Mouse (Mus musculus): ENCODE measurements around the gene Tmem234.

The Tmem234 gene

GRCm38 (mm10) chr4:129580347-129580746 is 20.1 kb upstream of the Tmem234 start:
- DNase-seq (ENCODE audit: low spot score), result no peak

- DNase-seq (ENCODE audit: low spot score), result no peak
Observed at GRCm38 (mm10) chr4:129582251-129582650, 18.2 kb upstream of the Tmem234 start.

- no peak for DNase-seq (ENCODE audit: low spot score)
Observed at GRCm38 (mm10) chr4:129584370-129584769, 16.1 kb upstream of the Tmem234 start.

GRCm38 (mm10) chr4:129584884-129585608 is 15.4 kb upstream of the Tmem234 start:
- peak; percentile 72 for DNase-seq (ENCODE audit: low spot score)

- no peak for DNase-seq (ENCODE audit: low spot score)
Observed at GRCm38 (mm10) chr4:129585773-129586172, 14.7 kb upstream of the Tmem234 start.

GRCm38 (mm10) chr4:129586943-129587342 is 13.5 kb upstream of the Tmem234 start:
- DNase-seq (ENCODE audit: low spot score), result no peak

- no peak for DNase-seq (ENCODE audit: low spot score)
Observed at GRCm38 (mm10) chr4:129588865-129589264, 11.6 kb upstream of the Tmem234 start.

GRCm38 (mm10) chr4:129608426-129609025 is 8.1 kb downstream of the Tmem234 start:
- peak; percentile 73 for DNase-seq (ENCODE audit: low spot score)

GRCm38 (mm10) chr4:129609139-129609631 is 8.7 kb downstream of the Tmem234 start:
- DNase-seq (ENCODE audit: low spot score), result no peak

GRCm38 (mm10) chr4:129610026-129610425 is 9.6 kb downstream of the Tmem234 start:
- no peak for DNase-seq (ENCODE audit: low spot score)

GRCm38 (mm10) chr4:129610472-129610871 is 10.0 kb downstream of the Tmem234 start:
- DNase-seq (ENCODE audit: low spot score), result no peak

GRCm38 (mm10) chr4:129614093-129614492 is 13.6 kb downstream of the Tmem234 start, which contains the start of gene Dcdc2b:
Gene Dcdc2b (minus strand): TSS chr4:129614257.
- DNase-seq (ENCODE audit: low spot score), result no peak

GRCm38 (mm10) chr4:129615801-129616290 is 15.4 kb downstream of the Tmem234 start:
- no peak for DNase-seq (ENCODE audit: low spot score)

GRCm38 (mm10) chr4:129616631-129617030 is 16.2 kb downstream of the Tmem234 start:
- DNase-seq (ENCODE audit: low spot score), result no peak

- no peak for DNase-seq (ENCODE audit: low spot score)
Observed at GRCm38 (mm10) chr4:129617121-129617641, 16.7 kb downstream of the Tmem234 start.

- DNase-seq (ENCODE audit: low spot score), result no peak
Observed at GRCm38 (mm10) chr4:129618031-129618430, 17.6 kb downstream of the Tmem234 start.

GRCm38 (mm10) chr4:129618786-129619691 is 18.6 kb downstream of the Tmem234 start, which contains the start of gene Iqcc:
Gene Iqcc (minus strand): TSS chr4:129619099.
- peak; percentile 85 for DNase-seq (ENCODE audit: low spot score)

GRCm38 (mm10) chr4:129620419-129621282 is 20.2 kb downstream of the Tmem234 start:
- no peak for DNase-seq (ENCODE audit: low spot score)

- DNase-seq (ENCODE audit: low spot score), result no peak
Observed at GRCm38 (mm10) chr4:129621283-129621841, 20.9 kb downstream of the Tmem234 start.

- DNase-seq (ENCODE audit: low spot score), result no peak
Observed at GRCm38 (mm10) chr4:129622120-129622802, 21.8 kb downstream of the Tmem234 start.
